Mouse (Mus musculus): Measurements from ENCODE around the gene Gm20388. TPM values are rescaled to one million over a fixed set of nuclear protein-coding genes. Genes with fewer than 3 reads are reported as not detected.

Gm20388 gene
- total RNA-seq, 2 experiments from 2014 or later = 2.4 to 2.6 TPM

DNA sequence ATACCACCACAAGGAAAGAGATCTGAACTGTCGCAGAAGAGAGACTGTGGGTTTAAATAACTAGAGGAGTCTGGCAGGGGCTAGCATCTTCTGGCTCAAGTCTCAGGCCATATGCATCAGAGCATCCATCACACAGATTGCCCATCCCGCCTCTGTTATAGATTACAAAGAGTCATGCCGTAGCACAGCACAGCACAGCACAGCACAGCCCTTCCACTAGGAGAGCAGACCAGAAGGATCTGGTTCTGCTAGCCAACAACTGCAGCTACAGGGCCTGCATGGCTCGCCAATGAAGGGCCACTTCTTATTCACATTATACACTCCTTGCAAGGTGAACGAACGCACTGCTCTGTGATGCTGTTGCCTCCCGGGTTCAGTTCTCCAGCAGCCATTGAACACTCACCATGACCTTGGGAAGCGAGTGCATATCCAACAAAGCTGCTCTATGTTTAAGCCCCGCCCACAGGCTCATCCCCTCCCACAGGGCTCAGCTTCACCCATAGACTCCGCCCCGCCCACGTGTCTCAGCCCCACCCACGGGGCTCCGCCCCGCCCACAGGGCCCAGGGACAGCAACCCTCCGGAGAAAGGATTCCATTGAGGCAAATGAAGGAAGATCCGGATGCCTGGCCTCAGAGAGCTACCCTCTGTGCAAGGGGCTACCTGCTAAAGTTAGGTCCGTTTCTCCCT lies 3771.6 kb downstream of the Gm20388 start:
- no peak for TF ChIP-seq CTCF (IDR thresholded peaks at IDR 0.05)
- H3K27ac ChIP-seq = no peak overlapping the region
- DNase-seq (ENCODE audit: extremely low spot score in 1 of 2, low spot score in 2 of 2) = no peak
- no peak overlapping the region for H3K4me3 ChIP-seq
- intact Hi-C loops (cut with DNase I) = no loop called here

GRCm38 (mm10) chr8:123683321-123683720 lies 3772.7 kb downstream of the Gm20388 start:
- H3K27ac ChIP-seq = no peak overlapping the region
- no peak overlapping the region for H3K4me3 ChIP-seq
- TF ChIP-seq CTCF (IDR thresholded peaks at IDR 0.05) = no peak
- intact Hi-C loops (cut with DNase I) = no loop called here
- no peak for DNase-seq (ENCODE audit: extremely low spot score in 1 of 2, low spot score in 2 of 2)

- intact Hi-C loops (cut with DNase I) = no loop called here
- DNase-seq (ENCODE audit: extremely low spot score in 1 of 2, low spot score in 2 of 2) = no peak
- TF ChIP-seq CTCF (IDR thresholded peaks at IDR 0.05) = no peak
- Histone ChIP-seq H3K4me3 (no peak overlapping the region), H3K27ac (no peak overlapping the region)
Observed at GRCm38 (mm10) chr8:123684806-123685205, 3774.2 kb downstream of the Gm20388 start.

- TF ChIP-seq CTCF (IDR thresholded peaks at IDR 0.05) = no peak
- no peak for DNase-seq (ENCODE audit: extremely low spot score in 1 of 2, low spot score in 2 of 2)
- intact Hi-C loops (cut with DNase I) = no loop called here
- no peak overlapping the region for H3K4me3 ChIP-seq
- H3K27ac ChIP-seq = no peak overlapping the region
Observed at GRCm38 (mm10) chr8:123685477-123685876, 3774.8 kb downstream of the Gm20388 start.

DNA sequence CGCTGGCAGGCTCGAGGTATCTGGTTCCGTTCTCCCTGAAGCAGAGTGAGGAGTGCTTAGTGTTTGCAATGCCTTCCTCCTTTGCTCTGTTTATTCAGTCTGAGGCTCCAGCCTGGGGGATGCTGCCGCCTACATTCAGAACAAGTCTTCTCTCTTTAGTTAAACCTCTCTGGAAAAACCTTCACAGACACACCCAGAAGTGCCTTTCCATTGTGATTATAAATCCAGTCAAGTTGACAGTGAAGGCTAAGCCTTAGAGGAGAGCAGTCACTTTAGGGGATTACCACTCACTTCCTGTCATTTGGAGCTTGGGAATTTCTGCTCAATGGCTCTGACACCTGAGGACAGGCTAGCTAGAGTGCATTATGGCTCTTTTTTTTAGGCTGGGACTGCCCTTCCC lies 3777.2 kb downstream of the Gm20388 start:
- no peak overlapping the region for H3K27ac ChIP-seq
- intact Hi-C loops (cut with DNase I) = no loop called here
- DNase-seq (ENCODE audit: extremely low spot score in 1 of 2, low spot score in 2 of 2) = no peak
- H3K4me3 ChIP-seq = no peak overlapping the region
- TF ChIP-seq CTCF (IDR thresholded peaks at IDR 0.05) = no peak

- intact Hi-C loops (cut with DNase I) = no loop called here
- DNase-seq (ENCODE audit: extremely low spot score in 1 of 2, low spot score in 2 of 2) = no peak
- no peak overlapping the region for H3K4me3 ChIP-seq
- no peak for TF ChIP-seq CTCF (IDR thresholded peaks at IDR 0.05)
- H3K27ac ChIP-seq = no peak overlapping the region
Observed at GRCm38 (mm10) chr8:123692165-123692962, 3781.7 kb downstream of the Gm20388 start.

- DNase-seq (ENCODE audit: extremely low spot score in 1 of 2, low spot score in 2 of 2) = no peak
- no peak overlapping the region for H3K4me3 ChIP-seq
- intact Hi-C loops (cut with DNase I) = no loop called here
- no peak overlapping the region for H3K27ac ChIP-seq
- TF ChIP-seq CTCF (IDR thresholded peaks at IDR 0.05) = no peak
Observed at GRCm38 (mm10) chr8:123696167-123696566, 3785.5 kb downstream of the Gm20388 start.

- H3K27ac ChIP-seq = no peak overlapping the region
- no peak for TF ChIP-seq CTCF (IDR thresholded peaks at IDR 0.05)
- intact Hi-C loops (cut with DNase I) = no loop called here
- DNase-seq (ENCODE audit: extremely low spot score in 1 of 2, low spot score in 2 of 2) = no peak
- no peak overlapping the region for H3K4me3 ChIP-seq
Observed at GRCm38 (mm10) chr8:123697329-123697728, 3786.7 kb downstream of the Gm20388 start.

GRCm38 (mm10) chr8:123700399-123701070 lies 3789.9 kb downstream of the Gm20388 start:
- intact Hi-C loops (cut with DNase I) = no loop called here
- Histone ChIP-seq H3K4me3 (no peak overlapping the region), H3K27ac (no peak overlapping the region)
- DNase-seq (ENCODE audit: extremely low spot score in 1 of 2, low spot score in 2 of 2) = no peak
- no peak for TF ChIP-seq CTCF (IDR thresholded peaks at IDR 0.05)

DNA sequence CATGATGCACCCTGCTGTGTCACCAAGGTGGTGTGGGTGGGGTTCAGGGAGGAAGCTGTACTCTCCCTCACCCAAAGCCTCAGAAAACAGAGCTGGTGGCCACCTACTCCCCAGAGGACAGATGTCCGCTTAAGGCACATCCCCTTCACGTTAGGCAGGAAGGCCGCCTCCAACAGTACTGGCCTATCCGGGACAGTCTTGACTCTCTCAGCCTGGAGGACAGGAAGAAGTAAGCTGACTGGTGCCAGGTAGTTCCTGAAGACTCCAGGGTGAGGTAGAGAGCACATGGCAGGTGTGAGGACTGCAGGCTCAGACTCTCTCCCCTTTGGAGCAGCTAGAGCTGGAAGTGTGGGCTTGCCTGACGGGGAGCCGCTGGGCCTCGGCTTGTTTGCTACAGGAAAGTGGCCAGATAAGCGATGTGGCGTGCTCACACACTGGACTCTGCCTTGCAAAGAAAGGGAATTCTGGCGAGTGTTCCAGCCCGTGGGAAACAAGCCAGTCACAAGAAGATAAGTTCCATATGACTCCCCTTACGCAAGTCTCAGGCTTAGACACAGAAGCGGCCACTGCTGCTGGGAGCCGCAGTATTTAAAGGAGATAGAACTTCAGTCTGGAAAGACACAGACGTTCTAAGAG lies 3791.4 kb downstream of the Gm20388 start:
- intact Hi-C loops (cut with DNase I) = no loop called here
- no peak for TF ChIP-seq CTCF (IDR thresholded peaks at IDR 0.05)
- DNase-seq (ENCODE audit: extremely low spot score in 1 of 2, low spot score in 2 of 2) = no peak
- Histone ChIP-seq H3K4me3 (no peak overlapping the region), H3K27ac (no peak overlapping the region)

DNA sequence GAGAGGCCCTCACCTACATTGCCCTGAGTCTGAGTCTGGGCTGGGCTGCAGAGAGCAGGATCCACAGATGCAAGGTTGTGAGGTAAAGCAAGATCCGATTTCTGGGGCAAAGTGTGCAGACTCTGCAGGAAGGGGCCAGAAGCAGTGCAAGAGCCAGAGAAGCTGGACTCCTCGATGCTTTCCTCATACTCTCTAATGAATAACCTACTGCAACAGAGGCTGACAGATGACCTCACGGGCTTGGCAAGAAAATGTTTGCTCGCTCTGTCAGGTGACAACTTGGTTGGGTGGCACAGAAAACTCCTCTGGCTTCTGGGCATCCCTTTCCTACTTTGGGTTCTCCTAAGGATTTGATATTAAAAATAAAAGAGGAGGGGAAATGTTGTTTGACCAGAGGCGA lies 3794.7 kb downstream of the Gm20388 start:
- no peak for DNase-seq (ENCODE audit: extremely low spot score in 1 of 2, low spot score in 2 of 2)
- intact Hi-C loops (cut with DNase I) = no loop called here
- no peak overlapping the region for H3K4me3 ChIP-seq
- H3K27ac ChIP-seq = no peak overlapping the region; the same call in 1 of the 2 replicates
- no peak for TF ChIP-seq CTCF (IDR thresholded peaks at IDR 0.05)

DNA sequence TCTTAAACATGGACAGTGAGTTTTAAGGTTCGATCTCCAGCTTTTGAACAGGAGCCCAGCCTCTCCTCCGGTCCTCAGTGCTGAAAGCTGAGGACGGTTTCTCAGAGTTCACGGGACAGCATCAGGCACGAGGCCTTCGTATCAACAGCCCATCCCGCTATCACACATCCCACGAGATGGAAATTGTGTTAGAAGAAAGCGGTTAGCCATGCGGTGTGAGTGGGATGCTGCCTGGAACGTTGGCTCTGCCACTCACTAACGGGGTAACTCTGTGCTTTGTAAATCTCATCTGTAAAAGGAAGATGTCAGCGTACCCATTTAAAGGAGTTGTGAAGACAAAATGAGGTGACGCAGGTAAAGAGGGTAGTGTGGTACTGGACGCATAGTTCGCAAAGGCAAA lies 3796.5 kb downstream of the Gm20388 start:
- DNase-seq (ENCODE audit: extremely low spot score in 1 of 2, low spot score in 2 of 2) = peak in 1 of 2 experiments; percentile 42
- Histone ChIP-seq H3K4me3 (no peak overlapping the region), H3K27ac (peak overlapping the region; percentile 55; the same call in 1 of the 2 replicates)
- intact Hi-C loops (cut with DNase I) = no loop called here
- TF ChIP-seq CTCF (IDR thresholded peaks at IDR 0.05) = no peak
